ENCODE assay signal across 29 mouse cellular contexts in genomic region chr16:32685998-32686397, GRCm38 (mm10). TPM values are rescaled to one million over a fixed set of nuclear protein-coding genes. Genes with fewer than 3 reads are reported as not detected.
DNase-seq lines count a peak whose midpoint lies in the region; ATAC-seq and TF ChIP-seq lines count a peak whose summit lies in the region.
"Had no signal": no experiment of that assay in that cellular context is flagged by ENCODE, and none has a peak within 500 bp of the region (broad histone marks: within the 10 kb centered on the region; RNA-seq: fewer than 3 reads in every experiment).

No protein-coding gene starts in this region.

- WGBS in liver, adult 2 months = 39% methylated on average over 5 of the region's 5 CpGs
- 47% methylated on average over 5 of the region's 5 CpGs for WGBS in embryonic facial prominence, embryonic 15.5 days

- ATAC-seq in embryonic facial prominence, embryonic 15.5 days (ENCODE audit: insufficient number of reproducible peaks, low FRiP score, low TSS enrichment, low read depth) = no peak
- ATAC-seq: activated CD4-positive, CD25-positive, alpha-beta regulatory T cell, adult 4 months; CD4-positive, CD25-positive, alpha-beta regulatory T cell, adult 4 months; forebrain, embryonic 15.5 days; intestine, postnatal 0 days had no signal

- TF ChIP-seq POLR2A in liver, adult 2 months (IDR thresholded peaks at IDR 0.05; ENCODE audit: extremely low read depth, insufficient read depth, low read length) = no peak

- no peak overlapping the region for H3K4me3 ChIP-seq in liver, adult 2 months (ENCODE audit: insufficient read depth, low read depth, low read length)
- H3K4me3 ChIP-seq in embryonic facial prominence, embryonic 15.5 days (replicated peaks) = no peak overlapping the region
- H3K4me3 ChIP-seq: embryonic facial prominence, embryonic 12.5 days; erythroblast, embryonic 14.5 days; forebrain, embryonic 12.5 days; forebrain, embryonic 15.5 days; heart, embryonic 12.5 days; heart, embryonic 15.5 days had no signal

- H3K9ac ChIP-seq in liver, adult 2 months (ENCODE audit: low read depth, low read length) = peak overlapping the region; percentile 16; the same call in 1 of the 2 replicates
- H3K9ac ChIP-seq in embryonic facial prominence, embryonic 15.5 days = no peak overlapping the region
- H3K9ac ChIP-seq: embryonic facial prominence, embryonic 12.5 days; forebrain, embryonic 12.5 days; forebrain, embryonic 15.5 days; heart, embryonic 12.5 days; heart, embryonic 15.5 days; hindbrain, embryonic 14.5 days had no signal

- H3K4me1 ChIP-seq in liver, adult 2 months (ENCODE audit: control insufficient read depth, insufficient read depth, low read length) = peaks cover 12% of the 10 kb centered on the region
- no peaks in the 10 kb centered on the region for H3K4me1 ChIP-seq in embryonic facial prominence, embryonic 15.5 days
- H3K4me1 ChIP-seq: embryonic facial prominence, embryonic 12.5 days; forebrain, embryonic 12.5 days; forebrain, embryonic 15.5 days had no signal

- H3K9me3 ChIP-seq in embryonic facial prominence, embryonic 15.5 days (replicated peaks) = no peaks in the 10 kb centered on the region
- H3K9me3 ChIP-seq: embryonic facial prominence, embryonic 12.5 days; forebrain, embryonic 12.5 days; forebrain, embryonic 15.5 days; heart, embryonic 12.5 days; heart, embryonic 15.5 days had no signal

- TF ChIP-seq CTCF in liver, adult 2 months (IDR thresholded peaks at IDR 0.05; ENCODE audit: low read depth, low read length) = no peak

- no peak overlapping the region for H3K4me2 ChIP-seq in embryonic facial prominence, embryonic 15.5 days (replicated peaks)
- H3K4me2 ChIP-seq: embryonic facial prominence, embryonic 12.5 days; forebrain, embryonic 12.5 days; forebrain, embryonic 15.5 days; heart, embryonic 12.5 days; heart, embryonic 15.5 days; hindbrain, embryonic 14.5 days had no signal

- no peaks in the 10 kb centered on the region for H3K79me2 ChIP-seq in liver, adult 2 months (ENCODE audit: control insufficient read depth, insufficient read depth, low read length)

- no peaks in the 10 kb centered on the region for H3K27me3 ChIP-seq in liver, adult 2 months (ENCODE audit: control insufficient read depth, insufficient read depth, low read length)
- no peaks in the 10 kb centered on the region for H3K27me3 ChIP-seq in embryonic facial prominence, embryonic 15.5 days
- H3K27me3 ChIP-seq: embryonic facial prominence, embryonic 12.5 days; forebrain, embryonic 12.5 days; forebrain, embryonic 15.5 days; heart, embryonic 12.5 days; heart, embryonic 15.5 days had no signal

- H3K27ac ChIP-seq in liver, adult 2 months (replicated peaks; ENCODE audit: insufficient read depth, low read depth, low read length) = peak overlapping the region; percentile 73
- H3K27ac ChIP-seq in embryonic facial prominence, embryonic 15.5 days (replicated peaks) = 0 out of 2 replicates have a peak overlapping the region, but pooled peaks have one; percentile 44
- H3K27ac ChIP-seq: embryonic facial prominence, embryonic 12.5 days; forebrain, embryonic 12.5 days; forebrain, embryonic 15.5 days; heart, embryonic 15.5 days; hindbrain, embryonic 14.5 days had no signal

- DNase-seq in gastrocnemius, postnatal 25 days = peak; percentile 2
- no peak for DNase-seq in gastrocnemius, postnatal 10 days
- peak; percentile 72 for DNase-seq in liver, adult 2 months (ENCODE audit: extremely low read depth, low read depth, low spot score)
- no peak for DNase-seq in liver
- DNase-seq in NIH3T3 (ENCODE audit: low read depth) = peak; percentile 36
- DNase-seq in layer of hippocampus, adult 9-11 months = no peak
- DNase-seq: adrenal gland, adult 8-10 months; adrenal gland, postnatal 25 days; cerebellum, adult 11-12 months; cerebellum, adult 8-10 months; cerebellum, postnatal 10 days; cerebellum, postnatal 36 days; embryo, embryonic 11 days; gastrocnemius, postnatal 36 days; heart, postnatal 10 days; heart, postnatal 36 days had no signal

- H3K36me3 ChIP-seq in liver, adult 2 months (ENCODE audit: control insufficient read depth, insufficient read depth, low read length) = no peaks in the 10 kb centered on the region; the same call in 1 of the 2 replicates
- peaks cover 15% of the 10 kb centered on the region for H3K36me3 ChIP-seq in embryonic facial prominence, embryonic 15.5 days

RNA-seq across cellular contexts. Expression of gene Tnk2, which starts 42.3 kb away (rescaled TPM):
- 10 to 100 TPM; 35.7 to 41.4 TPM for total RNA-seq in gastrocnemius, postnatal 25 days (2021)
- 10 to 100 TPM; 51.6 to 82.2 TPM for total RNA-seq in gastrocnemius, postnatal 10 days (2021)
- total RNA-seq in liver, adult 2 months (2014; rRNA removed) = 1.9 and 4.9 TPM in 2 replicates
- polyA plus RNA-seq in liver, adult 2 months (2012; rRNA removed) = 33.4 and 35.7 TPM in 2 replicates
- polyA plus RNA-seq in embryonic facial prominence, embryonic 15.5 days (2015; fragmentation: Nextera tagmentation; extraction: Ambion mirVana) = 16.3 and 19.3 TPM in 2 replicates

RNA-seq across cellular contexts. Expression of gene Muc4, which starts 49.7 kb away (rescaled TPM):
- under 1 TPM; 0.08 to 0.43 TPM for total RNA-seq in gastrocnemius, postnatal 25 days (2021)
- total RNA-seq in gastrocnemius, postnatal 10 days (2021) = under 1 TPM; 0.07 to 0.47 TPM
- total RNA-seq in liver, adult 2 months (2014; rRNA removed) = 0.18 TPM in 1 of 2 replicates, not detected in the other
- polyA plus RNA-seq in liver, adult 2 months (2012; rRNA removed) = 0.02 TPM in 2 replicates
- polyA plus RNA-seq in embryonic facial prominence, embryonic 15.5 days (2015; fragmentation: Nextera tagmentation; extraction: Ambion mirVana) = 1.2 and 2.3 TPM in 2 replicates
- total RNA-seq: adrenal gland, adult 8-10 months; adrenal gland, postnatal 25 days; granulocyte monocyte progenitor cell, adult 5-6 weeks; MEL had no signal
- polyA plus RNA-seq: activated CD4-positive, CD25-positive, alpha-beta regulatory T cell, adult 4 months; CD4-positive, CD25-positive, alpha-beta regulatory T cell, adult 4 months; erythroblast, embryonic 14.5 days; forebrain, embryonic 15.5 days; heart, embryonic 15.5 days; hindbrain, embryonic 14.5 days had no signal

Comparison
In these comparisons a context has a peak if more than half of its experiments do, and no peak if none do; other contexts are left out.
1. DNase-seq: peak in gastrocnemius, postnatal 25 days (single experiment), liver, adult 2 months (single experiment) and NIH3T3 (single experiment); none in gastrocnemius, postnatal 10 days (single experiment), liver (single experiment) and layer of hippocampus, adult 9-11 months (single experiment).